Mouse (Mus musculus): Measurements from ENCODE around the gene Atxn2.

Atxn2 gene

GRCm38 (mm10) chr5:121856740-121857139 lies 145.6 kb downstream of the Atxn2 start:
- no peak for DNase-seq (ENCODE audit: low read depth, low spot score)

DNA sequence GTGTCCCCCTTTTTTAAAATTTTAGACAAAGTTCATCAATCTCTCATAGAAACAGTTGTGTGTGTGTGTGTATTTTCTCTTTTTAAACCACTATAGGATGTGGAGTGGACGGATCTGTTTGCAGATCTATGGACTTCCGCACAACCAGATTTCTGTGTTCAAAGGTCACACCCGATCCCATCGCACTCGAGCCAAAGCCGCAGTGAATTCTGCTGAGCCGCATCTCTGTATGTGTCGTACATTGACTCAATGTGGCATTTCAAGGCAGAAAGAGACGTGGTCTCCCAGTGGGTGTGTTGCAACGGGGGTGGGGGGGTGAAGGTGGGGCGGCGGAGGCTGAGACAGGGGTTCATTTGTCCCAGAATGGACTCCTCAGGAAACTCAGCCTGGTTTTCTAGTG lies 147.3 kb downstream of the Atxn2 start:
- no peak for DNase-seq (ENCODE audit: low read depth, low spot score)

DNA sequence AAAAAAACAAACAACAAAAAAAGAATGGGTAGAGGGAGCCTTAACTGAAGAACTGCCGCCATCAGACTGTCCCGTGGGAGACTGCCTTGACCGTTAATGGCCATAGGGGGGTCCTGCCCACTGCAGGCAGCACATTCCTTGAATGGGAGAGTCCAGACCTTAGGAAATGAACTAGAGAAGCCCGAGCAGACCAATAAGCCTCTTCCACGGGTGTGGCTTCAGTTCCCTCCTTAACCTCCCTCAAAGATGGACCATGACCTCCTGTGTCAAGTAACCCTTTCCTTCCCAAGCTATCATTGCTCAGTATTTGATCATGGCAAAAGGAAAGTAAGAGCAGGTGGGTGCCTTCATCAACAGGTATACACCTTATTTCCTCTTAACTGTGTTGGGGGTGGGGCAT lies 150.8 kb downstream of the Atxn2 start:
- no peak for DNase-seq (ENCODE audit: low read depth, low spot score)

DNA sequence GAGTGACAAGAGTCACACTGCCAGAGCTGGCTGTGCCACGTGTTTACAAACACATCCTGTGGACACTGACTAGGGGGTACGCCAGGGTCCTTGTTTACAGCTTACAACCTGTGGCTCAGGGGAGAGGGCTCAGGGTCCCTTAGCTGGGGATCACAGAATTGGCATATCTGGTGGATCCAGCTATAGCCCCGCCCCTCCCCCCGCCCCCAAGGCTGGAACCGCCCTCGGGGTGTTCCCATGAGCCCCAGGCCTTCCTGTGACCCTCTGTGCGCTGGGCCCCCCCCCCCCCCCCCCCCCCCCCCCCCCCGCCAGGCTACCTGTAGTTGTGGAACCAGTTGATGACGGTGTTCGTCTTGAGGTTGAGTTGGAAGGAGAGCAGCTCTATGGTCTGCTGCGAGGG lies 153.2 kb downstream of the Atxn2 start:
- DNase-seq (ENCODE audit: low read depth, low spot score), result no peak

Measured in retina, adult 2 months (tissue).